Mouse (Mus musculus): Measurements from ENCODE around the gene Syngr2. TPM values are rescaled to one million over a fixed set of nuclear protein-coding genes. Genes with fewer than 3 reads are reported as not detected.

Gene Syngr2
- polyA plus RNA-seq, 1 experiment from 2014 or later = 85.7 TPM

DNA sequence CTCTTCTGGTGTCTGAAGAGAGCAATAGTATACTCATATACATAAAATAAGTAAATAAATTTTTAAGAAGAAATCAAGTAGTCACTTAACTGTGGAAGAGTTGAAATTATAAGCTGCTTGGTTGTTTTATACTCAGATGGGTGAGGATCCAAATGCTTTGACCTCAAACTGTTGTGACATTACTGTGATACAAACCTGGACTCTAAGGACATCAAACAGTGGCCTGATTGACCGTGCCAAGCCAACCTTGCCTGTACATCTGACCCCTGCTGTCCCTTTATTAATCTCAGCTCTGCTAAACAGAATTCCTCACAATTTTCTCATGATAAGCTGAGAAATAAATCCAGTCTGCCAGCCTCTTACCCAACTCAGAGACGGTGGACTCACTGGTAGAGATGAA, 36.2 kb downstream of the Syngr2 start:
- H3K27ac ChIP-seq (ENCODE audit: low read depth, low read length) = no peak overlapping the region
- ATAC-seq (ENCODE audit: low FRiP score, low TSS enrichment) = no peak
- WGBS = 76% methylated on average over 2 of the region's 2 CpGs
- no peaks in the 10 kb centered on the region for H3K27me3 ChIP-seq (ENCODE audit: control insufficient read depth, insufficient read depth, low read length)
- peaks cover 22% of the 10 kb centered on the region for H3K4me1 ChIP-seq (ENCODE audit: control insufficient read depth, insufficient read depth, low read length)
- H3K4me2 ChIP-seq (replicated peaks; ENCODE audit: low read depth, low read length) = no peak overlapping the region
- no peak overlapping the region for H3K4me3 ChIP-seq (ENCODE audit: low read length)
- H3K9me3 ChIP-seq (ENCODE audit: control insufficient read depth, low read length) = no peaks in the 10 kb centered on the region
- H3K36me3 ChIP-seq (ENCODE audit: control insufficient read depth, insufficient read depth, low read length) = no peaks in the 10 kb centered on the region
- H3K9ac ChIP-seq (ENCODE audit: low read depth, low read length) = no peak overlapping the region

DNA sequence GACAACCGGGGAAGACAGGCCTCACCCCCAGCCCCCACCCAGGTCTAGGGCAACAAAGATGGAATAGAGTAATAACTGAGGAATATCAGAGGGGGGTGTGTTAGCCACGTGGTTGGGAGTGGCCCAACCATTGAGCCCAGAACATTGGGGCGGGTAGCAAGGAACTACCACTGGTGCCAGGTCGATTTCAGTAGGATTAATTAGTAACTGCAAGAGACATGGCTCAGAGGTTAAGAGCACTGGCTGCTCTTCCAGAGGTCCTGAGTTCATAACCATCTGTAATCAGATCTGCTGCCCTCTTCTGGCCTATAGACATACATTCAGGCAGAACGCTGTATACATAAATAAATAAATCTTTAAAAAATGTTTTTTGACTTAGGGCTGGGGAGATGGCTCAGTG, 37.2 kb downstream of the Syngr2 start:
- H3K4me2 ChIP-seq (replicated peaks; ENCODE audit: low read depth, low read length) = no peak overlapping the region
- H3K36me3 ChIP-seq (ENCODE audit: control insufficient read depth, insufficient read depth, low read length) = 0 out of 2 replicates have a peak, but pooled peaks cover under 1% of the 10 kb centered on the region
- peaks cover 22% of the 10 kb centered on the region for H3K4me1 ChIP-seq (ENCODE audit: control insufficient read depth, insufficient read depth, low read length)
- no peaks in the 10 kb centered on the region for H3K27me3 ChIP-seq (ENCODE audit: control insufficient read depth, insufficient read depth, low read length)
- 58% methylated on average over 5 of the region's 5 CpGs for WGBS
- H3K9ac ChIP-seq (ENCODE audit: low read depth, low read length) = no peak overlapping the region
- no peak for ATAC-seq (ENCODE audit: low FRiP score, low TSS enrichment)
- H3K27ac ChIP-seq (ENCODE audit: low read depth, low read length) = no peak overlapping the region
- H3K9me3 ChIP-seq (ENCODE audit: control insufficient read depth, low read length) = no peaks in the 10 kb centered on the region
- no peak overlapping the region for H3K4me3 ChIP-seq (ENCODE audit: low read length)

DNA sequence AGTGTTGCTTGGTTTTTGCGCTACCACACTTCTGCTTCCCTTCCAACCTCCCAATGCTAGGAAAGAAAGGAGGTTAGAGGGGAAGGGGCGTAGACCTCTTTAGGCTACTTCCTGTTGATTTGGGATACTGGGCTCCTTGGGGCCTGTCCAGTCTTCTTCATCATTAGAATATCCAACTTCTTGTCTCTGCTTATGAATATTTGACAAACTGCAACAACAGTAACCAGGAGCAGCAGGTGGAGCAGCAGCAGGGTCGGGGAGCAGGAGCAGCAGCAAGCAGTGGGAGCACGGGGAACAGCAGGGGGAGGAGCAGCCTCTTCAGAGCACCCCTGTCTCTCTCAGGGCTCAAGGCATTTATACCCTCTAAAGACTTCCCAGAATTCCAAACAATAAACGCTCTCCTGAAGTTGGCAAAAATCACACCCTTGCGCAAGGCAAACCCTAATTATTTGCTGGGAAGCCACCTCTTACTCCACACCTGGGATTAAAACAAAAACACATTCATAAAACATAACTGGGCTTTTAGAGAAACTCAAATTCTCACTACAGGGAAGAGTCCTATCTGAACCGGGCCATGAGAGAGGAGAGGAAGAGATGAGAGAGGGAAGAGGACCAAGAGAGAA, 38.2 kb downstream of the Syngr2 start:
- Histone ChIP-seq H3K36me3 (ENCODE audit: control insufficient read depth, insufficient read depth, low read length) (peaks cover 9% of the 10 kb centered on the region), H3K27ac (ENCODE audit: low read depth, low read length) (peak overlapping the region; percentile 97), H3K9me3 (ENCODE audit: control insufficient read depth, low read length) (no peaks in the 10 kb centered on the region), H3K9ac (ENCODE audit: low read depth, low read length) (peak overlapping the region; percentile 78), H3K4me1 (ENCODE audit: control insufficient read depth, insufficient read depth, low read length) (peaks cover 22% of the 10 kb centered on the region), H3K27me3 (ENCODE audit: control insufficient read depth, insufficient read depth, low read length) (no peaks in the 10 kb centered on the region), H3K4me2 (replicated peaks; ENCODE audit: low read depth, low read length) (peak overlapping the region; percentile 90), H3K4me3 (ENCODE audit: low read length) (peak overlapping the region; percentile 72; the same call in 1 of the 2 replicates)
- ATAC-seq (ENCODE audit: low FRiP score, low TSS enrichment) = no peak
- 71% methylated on average over 7 of the region's 7 CpGs for WGBS

DNA sequence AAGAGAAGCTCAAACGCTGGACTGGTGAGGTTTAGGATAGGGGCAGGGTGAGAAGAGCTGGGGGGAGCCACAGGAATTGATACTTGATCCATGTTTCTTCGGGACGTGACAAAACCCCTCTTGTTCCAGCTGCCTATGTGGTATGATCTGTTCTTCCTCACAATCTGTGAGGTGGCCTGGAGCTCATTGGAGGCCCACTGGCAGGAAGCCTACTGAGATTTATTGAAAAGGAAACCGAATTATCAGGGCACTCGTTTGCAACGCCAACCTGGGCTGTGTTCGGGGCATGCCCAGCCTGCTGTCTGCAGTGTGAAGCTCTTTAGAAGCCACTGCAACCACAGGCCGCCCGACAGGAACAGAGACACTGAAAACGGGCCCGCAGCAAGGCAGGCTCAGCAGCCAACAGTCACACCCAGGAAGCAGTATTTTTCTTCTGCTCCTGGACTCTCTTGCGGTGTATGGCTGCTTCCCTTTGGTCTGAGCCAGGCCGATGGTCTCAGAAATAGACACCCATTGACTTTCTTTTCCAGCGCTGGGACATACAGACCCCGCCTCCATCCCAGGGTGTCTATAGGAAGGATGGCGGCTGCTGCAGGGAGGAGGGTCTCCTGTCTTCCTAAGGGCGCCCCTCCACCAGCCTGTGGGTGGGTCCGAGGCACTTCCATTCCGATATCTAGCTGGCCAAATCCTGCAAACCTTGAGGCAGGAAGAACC, 39.0 kb downstream of the Syngr2 start:
- WGBS = 4% methylated on average over 19 of the region's 19 CpGs
- Histone ChIP-seq H3K36me3 (ENCODE audit: control insufficient read depth, insufficient read depth, low read length) (peaks cover 17% of the 10 kb centered on the region), H3K4me3 (ENCODE audit: low read length) (peak overlapping the region; percentile 72), H3K4me1 (ENCODE audit: control insufficient read depth, insufficient read depth, low read length) (peaks cover 22% of the 10 kb centered on the region), H3K9me3 (ENCODE audit: control insufficient read depth, low read length) (no peaks in the 10 kb centered on the region), H3K4me2 (replicated peaks; ENCODE audit: low read depth, low read length) (peak overlapping the region; percentile 90), H3K27me3 (ENCODE audit: control insufficient read depth, insufficient read depth, low read length) (no peaks in the 10 kb centered on the region), H3K9ac (ENCODE audit: low read depth, low read length) (peak overlapping the region; percentile 78), H3K27ac (ENCODE audit: low read depth, low read length) (peak overlapping the region; percentile 97)
- ATAC-seq (ENCODE audit: low FRiP score, low TSS enrichment) = peak; percentile 82

DNA sequence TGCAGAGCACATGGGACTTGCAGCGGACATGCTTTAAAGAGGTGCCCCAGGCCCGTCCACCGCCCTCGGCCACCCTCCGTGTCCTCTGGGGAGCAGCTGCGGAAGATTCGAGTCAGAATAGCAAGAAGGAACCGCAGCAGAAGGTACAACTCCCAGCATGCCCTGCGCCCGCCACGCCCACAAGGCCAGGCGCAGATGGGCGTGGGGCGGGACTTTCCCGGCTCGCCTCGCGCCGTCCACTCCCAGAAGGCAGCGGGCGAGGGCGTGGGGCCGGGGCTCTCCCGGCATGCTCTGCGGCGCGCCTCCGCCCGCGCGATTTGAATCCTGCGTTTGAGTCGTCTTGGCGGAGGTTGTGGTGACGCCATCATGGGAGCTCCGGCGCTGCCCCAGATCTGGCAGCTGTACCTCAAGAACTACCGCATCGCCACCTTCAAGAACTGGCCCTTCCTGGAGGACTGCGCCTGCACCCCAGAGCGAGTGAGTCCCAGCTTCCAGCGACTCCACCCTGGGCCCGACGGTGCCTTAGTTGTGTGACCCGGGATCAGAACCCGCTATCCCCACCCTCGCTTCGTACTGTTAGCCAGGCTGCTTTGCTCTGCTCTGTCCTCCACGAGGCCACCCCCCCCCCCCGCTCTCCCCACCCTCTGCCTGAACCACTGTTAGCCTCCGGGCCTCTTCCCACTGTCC, 39.7 kb downstream of the Syngr2 start, which contains the start of gene Birc5:
TSS of gene Birc5 (plus strand) at position 267 of the 687 bp plus-strand sequence.
- peak; percentile 94 for ATAC-seq (ENCODE audit: low FRiP score, low TSS enrichment)
- peak within 1 kb of the TSS; percentile 97 for H3K27ac ChIP-seq (ENCODE audit: low read depth, low read length)

DNA sequence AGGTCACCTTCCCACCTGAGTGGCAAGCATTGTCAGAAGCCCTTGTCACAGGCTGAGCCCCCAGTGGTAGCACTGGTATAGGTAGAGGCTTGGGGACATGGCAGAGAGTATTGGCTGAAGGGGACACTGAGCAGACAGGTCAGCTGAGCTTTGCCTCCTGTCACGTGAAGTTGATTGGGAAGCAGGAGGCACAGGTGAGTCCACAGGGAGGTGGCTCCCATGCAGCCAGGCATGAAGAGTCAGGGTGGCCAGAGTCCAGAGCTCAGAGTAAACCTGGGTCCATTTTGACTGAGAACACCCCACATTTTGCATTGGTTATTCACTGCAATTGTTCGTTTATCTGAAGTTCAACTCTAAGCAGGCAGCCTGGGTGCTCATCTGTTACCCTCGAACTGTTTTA, 43.4 kb downstream of the Syngr2 start:
- H3K27ac ChIP-seq (ENCODE audit: low read depth, low read length) = no peak overlapping the region

More for the DNA sequence above, 39.7 kb downstream of the Syngr2 start, which contains the start of gene Birc5:
- under 1% methylated on average over 51 of the region's 51 CpGs for WGBS
- Histone ChIP-seq H3K4me1 (ENCODE audit: control insufficient read depth, insufficient read depth, low read length) (peaks cover 22% of the 10 kb centered on the region), H3K9me3 (ENCODE audit: control insufficient read depth, low read length) (no peaks in the 10 kb centered on the region), H3K4me2 (replicated peaks; ENCODE audit: low read depth, low read length) (peak within 1 kb of the TSS; percentile 90), H3K9ac (ENCODE audit: low read depth, low read length) (peak within 1 kb of the TSS; percentile 87), H3K36me3 (ENCODE audit: control insufficient read depth, insufficient read depth, low read length) (peaks cover 24% of the 10 kb centered on the region), H3K4me3 (ENCODE audit: low read length) (peak within 1 kb of the TSS; percentile 72), H3K27me3 (ENCODE audit: control insufficient read depth, insufficient read depth, low read length) (no peaks in the 10 kb centered on the region)

DNA sequence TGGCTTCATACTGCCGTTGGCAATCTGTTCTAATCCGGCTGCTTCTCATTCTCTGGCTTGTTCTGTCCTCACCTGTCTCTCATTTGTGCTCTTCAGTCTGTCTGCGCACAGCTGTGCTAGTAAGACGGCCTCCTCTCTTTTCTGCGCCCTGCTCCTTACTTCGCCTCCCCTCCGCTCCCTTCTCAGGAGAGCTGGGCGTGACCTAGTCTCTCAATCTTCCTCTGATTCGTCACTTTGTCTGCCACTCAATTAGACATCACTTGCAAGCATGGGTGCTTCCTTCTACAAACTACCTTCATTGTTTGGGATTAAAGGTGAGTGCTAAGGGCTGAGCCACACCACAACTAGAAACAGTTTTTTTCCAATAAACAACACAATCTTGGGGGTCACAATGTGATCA, 44.8 kb downstream of the Syngr2 start:
- Histone ChIP-seq H3K36me3 (ENCODE audit: control insufficient read depth, insufficient read depth, low read length) (peaks cover 56% of the 10 kb centered on the region), H3K27me3 (ENCODE audit: control insufficient read depth, insufficient read depth, low read length) (no peaks in the 10 kb centered on the region), H3K9me3 (ENCODE audit: control insufficient read depth, low read length) (0 out of 2 replicates have a peak, but pooled peaks cover 2% of the 10 kb centered on the region), H3K4me1 (ENCODE audit: control insufficient read depth, insufficient read depth, low read length) (peaks cover 10% of the 10 kb centered on the region), H3K9ac (ENCODE audit: low read depth, low read length) (no peak overlapping the region), H3K27ac (ENCODE audit: low read depth, low read length) (no peak overlapping the region), H3K4me2 (replicated peaks; ENCODE audit: low read depth, low read length) (no peak overlapping the region), H3K4me3 (ENCODE audit: low read length) (no peak overlapping the region)
- 92% methylated on average over 9 of the region's 9 CpGs for WGBS
- no peak for ATAC-seq (ENCODE audit: low FRiP score, low TSS enrichment)

More for the DNA sequence above, 43.4 kb downstream of the Syngr2 start:
- H3K4me3 ChIP-seq (ENCODE audit: low read length) = no peak overlapping the region
- 0 out of 2 replicates have a peak, but pooled peaks cover 2% of the 10 kb centered on the region for H3K9me3 ChIP-seq (ENCODE audit: control insufficient read depth, low read length)
- 83% methylated on average over 3 of the region's 3 CpGs for WGBS
- H3K4me1 ChIP-seq (ENCODE audit: control insufficient read depth, insufficient read depth, low read length) = peaks cover 16% of the 10 kb centered on the region
- no peak for ATAC-seq (ENCODE audit: low FRiP score, low TSS enrichment)
- peaks cover 56% of the 10 kb centered on the region for H3K36me3 ChIP-seq (ENCODE audit: control insufficient read depth, insufficient read depth, low read length)
- H3K4me2 ChIP-seq (replicated peaks; ENCODE audit: low read depth, low read length) = no peak overlapping the region
- H3K9ac ChIP-seq (ENCODE audit: low read depth, low read length) = no peak overlapping the region
- H3K27me3 ChIP-seq (ENCODE audit: control insufficient read depth, insufficient read depth, low read length) = no peaks in the 10 kb centered on the region

DNA sequence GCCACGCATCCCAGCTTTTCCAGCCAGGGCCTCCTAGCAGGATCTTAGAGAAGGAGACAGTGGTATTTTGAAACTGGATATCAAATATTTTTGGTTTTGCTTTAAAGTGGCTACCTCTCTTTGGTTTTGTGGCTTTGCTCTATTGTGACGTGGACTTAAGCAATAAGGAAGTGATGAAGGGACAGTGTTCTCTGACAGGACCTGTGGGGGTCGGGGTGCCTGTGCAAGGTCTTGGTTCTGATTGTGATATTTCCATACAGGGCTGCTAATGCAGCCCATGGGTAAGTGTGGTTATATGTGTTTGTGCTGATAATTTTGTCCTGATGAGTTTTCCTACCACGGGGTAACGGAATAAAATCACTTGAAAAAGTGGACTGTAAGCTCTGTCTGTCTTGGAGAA, 45.9 kb downstream of the Syngr2 start:
- Histone ChIP-seq H3K27me3 (ENCODE audit: control insufficient read depth, insufficient read depth, low read length) (peaks cover 7% of the 10 kb centered on the region; the same call in 1 of the 2 replicates), H3K9me3 (ENCODE audit: control insufficient read depth, low read length) (0 out of 2 replicates have a peak, but pooled peaks cover 2% of the 10 kb centered on the region), H3K36me3 (ENCODE audit: control insufficient read depth, insufficient read depth, low read length) (peaks cover 56% of the 10 kb centered on the region), H3K9ac (ENCODE audit: low read depth, low read length) (no peak overlapping the region), H3K4me2 (replicated peaks; ENCODE audit: low read depth, low read length) (no peak overlapping the region), H3K27ac (ENCODE audit: low read depth, low read length) (no peak overlapping the region), H3K4me3 (ENCODE audit: low read length) (no peak overlapping the region), H3K4me1 (ENCODE audit: control insufficient read depth, insufficient read depth, low read length) (peaks cover 7% of the 10 kb centered on the region)
- no peak for ATAC-seq (ENCODE audit: low FRiP score, low TSS enrichment)
- WGBS = 81% methylated on average over 5 of the region's 5 CpGs

All from kidney, embryonic 14.5 days (tissue).